In the genomic region with DNA sequence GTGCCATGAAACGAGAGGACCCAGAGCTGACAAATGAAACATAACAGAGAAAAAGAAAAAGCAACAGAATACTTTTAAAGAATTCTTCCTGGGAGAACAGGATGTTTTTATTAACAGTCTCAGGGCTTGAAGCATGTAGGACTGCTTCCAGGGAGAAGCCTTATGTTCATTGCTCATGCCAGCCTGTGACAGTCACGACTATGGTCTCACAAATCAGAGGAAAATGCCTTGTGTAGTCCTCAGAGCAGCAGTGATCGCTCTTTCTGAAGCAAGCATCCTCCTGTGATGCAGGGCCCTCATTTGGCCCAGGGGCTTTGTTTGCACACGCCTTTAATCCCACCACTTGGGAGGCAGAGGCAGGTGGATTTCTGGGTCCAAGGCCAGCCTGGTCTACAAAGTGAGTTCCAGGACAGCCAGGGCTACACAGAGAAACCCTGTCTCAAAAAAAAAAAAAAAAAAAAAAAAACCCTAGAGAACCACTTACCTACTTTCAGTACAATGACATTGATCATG, we compare ENCODE assay signal across 16 mouse cellular contexts.
DNase-seq lines count a peak whose midpoint lies in the region; ATAC-seq lines count a peak whose summit lies in the region.
"Had no signal": no experiment of that assay in that cellular context is flagged by ENCODE, and none has a peak within 500 bp of the region (broad histone marks: within the 10 kb centered on the region; RNA-seq: fewer than 3 reads in every experiment).

No protein-coding gene starts in this region.

- peak; percentile 59 for DNase-seq in right cerebral cortex, adult 18-20 months
- no peak for DNase-seq in right cerebral cortex, postnatal 14 days
- peak; percentile 84 for DNase-seq in cerebellum, adult 9-10 months
- DNase-seq in layer of hippocampus, adult 9-10 months (ENCODE audit: low spot score), result peak; percentile 18
- peak; percentile 58 to 66 for DNase-seq in right cerebral cortex, postnatal 36 days (ENCODE audit: low spot score in 2 of 2)
- DNase-seq in gastrocnemius, postnatal 36 days, result no peak
- no peak for DNase-seq in yolk sac, embryonic 10.5 days (ENCODE audit: low spot score)
- DNase-seq: embryo, embryonic 11 days; gastrocnemius, postnatal 14 days; kidney, postnatal 36 days; liver, postnatal 0 days; lung, postnatal 4 days; thymus, postnatal 4 days had no signal

- ATAC-seq in activated CD4-positive, CD25-positive, alpha-beta regulatory T cell, adult 4 months, result no peak
- ATAC-seq: intestine, postnatal 0 days; liver, postnatal 0 days; midbrain, embryonic 13.5 days had no signal

- intact Hi-C loops in gastrocnemius, postnatal 36 days (cut with DNase I), result no loop called here

Comparison
In these comparisons a context has a peak if more than half of its experiments do, and no peak if none do; other contexts are left out.
1. DNase-seq: peak in right cerebral cortex, adult 18-20 months (single experiment), cerebellum, adult 9-10 months (single experiment), layer of hippocampus, adult 9-10 months (single experiment) and right cerebral cortex, postnatal 36 days (2 of 2); none in right cerebral cortex, postnatal 14 days (single experiment), gastrocnemius, postnatal 36 days (0 of 2) and yolk sac, embryonic 10.5 days (single experiment).